Comparison of ENCODE assay signal across 22 mouse cellular contexts in genomic region chr4:88909600-88910534, GRCm38 (mm10). TPM values are rescaled to one million over a fixed set of nuclear protein-coding genes. Genes with fewer than 3 reads are reported as not detected.
"Had no signal": no experiment of that assay in that cellular context is flagged by ENCODE, and none has a peak within 500 bp of the region (broad histone marks: within the 10 kb centered on the region; RNA-seq: fewer than 3 reads in every experiment).

No protein-coding gene starts in this region.

- H3K4me1 ChIP-seq: limb, embryonic 15.5 days; lung, embryonic 15.5 days; midbrain, embryonic 13.5 days had no signal

- H3K36me3 ChIP-seq: limb, embryonic 15.5 days; liver, embryonic 15.5 days; lung, embryonic 15.5 days; midbrain, embryonic 13.5 days had no signal

- H3K9me3 ChIP-seq: limb, embryonic 15.5 days; liver, embryonic 15.5 days; lung, embryonic 15.5 days; midbrain, embryonic 13.5 days had no signal

- H3K27ac ChIP-seq: kidney, postnatal 0 days; limb, embryonic 15.5 days; liver, embryonic 15.5 days; lung, embryonic 15.5 days; midbrain, embryonic 13.5 days had no signal

- H3K27me3 ChIP-seq: limb, embryonic 15.5 days; liver, embryonic 15.5 days; lung, embryonic 15.5 days; midbrain, embryonic 13.5 days had no signal

- ATAC-seq: midbrain, embryonic 13.5 days had no signal

- H3K9ac ChIP-seq: limb, embryonic 15.5 days; liver, embryonic 15.5 days; lung, embryonic 15.5 days; midbrain, embryonic 13.5 days had no signal

- H3K4me3 ChIP-seq: limb, embryonic 15.5 days; liver, embryonic 15.5 days; lung, embryonic 15.5 days; midbrain, embryonic 13.5 days had no signal

- DNase-seq: kidney, adult 11 months; kidney, adult 9 months; kidney, postnatal 36 days; layer of hippocampus, adult 9-11 months; layer of hippocampus, postnatal 36 days; right cerebral cortex, adult 18-20 months; spleen, adult 18-20 months; thymus, postnatal 36 days had no signal

- H3K4me2 ChIP-seq: limb, embryonic 15.5 days; liver, embryonic 15.5 days; lung, embryonic 15.5 days; midbrain, embryonic 13.5 days had no signal

RNA-seq across cellular contexts. Expression of gene Ifne, which starts 29.9 kb away (rescaled TPM):
- total RNA-seq: layer of hippocampus, adult 18-20 months; layer of hippocampus, postnatal 36 days; left cerebral cortex, adult 8-10 months; left cerebral cortex, postnatal 25 days; midbrain, postnatal 0 days had no signal
- polyA plus RNA-seq: kidney, postnatal 0 days; limb, embryonic 11.5 days; limb, embryonic 15.5 days; liver, embryonic 15.5 days; lung, embryonic 15.5 days; midbrain, embryonic 13.5 days; midbrain, postnatal 0 days; neural tube, embryonic 14.5 days; stomach, embryonic 14.5 days; testis, adult 2 months; thymus, postnatal 0 days had no signal

RNA-seq across cellular contexts. Expression of gene Ifna1, which starts 60.0 kb away (rescaled TPM):
- total RNA-seq: layer of hippocampus, adult 18-20 months; layer of hippocampus, postnatal 36 days; left cerebral cortex, adult 8-10 months; left cerebral cortex, postnatal 25 days; midbrain, postnatal 0 days had no signal
- polyA plus RNA-seq: kidney, postnatal 0 days; limb, embryonic 11.5 days; limb, embryonic 15.5 days; liver, embryonic 15.5 days; lung, embryonic 15.5 days; midbrain, embryonic 13.5 days; midbrain, postnatal 0 days; neural tube, embryonic 14.5 days; stomach, embryonic 14.5 days; testis, adult 2 months; thymus, postnatal 0 days had no signal
